Comparison of ENCODE assay signal across 12 mouse cellular contexts in the genomic region with DNA sequence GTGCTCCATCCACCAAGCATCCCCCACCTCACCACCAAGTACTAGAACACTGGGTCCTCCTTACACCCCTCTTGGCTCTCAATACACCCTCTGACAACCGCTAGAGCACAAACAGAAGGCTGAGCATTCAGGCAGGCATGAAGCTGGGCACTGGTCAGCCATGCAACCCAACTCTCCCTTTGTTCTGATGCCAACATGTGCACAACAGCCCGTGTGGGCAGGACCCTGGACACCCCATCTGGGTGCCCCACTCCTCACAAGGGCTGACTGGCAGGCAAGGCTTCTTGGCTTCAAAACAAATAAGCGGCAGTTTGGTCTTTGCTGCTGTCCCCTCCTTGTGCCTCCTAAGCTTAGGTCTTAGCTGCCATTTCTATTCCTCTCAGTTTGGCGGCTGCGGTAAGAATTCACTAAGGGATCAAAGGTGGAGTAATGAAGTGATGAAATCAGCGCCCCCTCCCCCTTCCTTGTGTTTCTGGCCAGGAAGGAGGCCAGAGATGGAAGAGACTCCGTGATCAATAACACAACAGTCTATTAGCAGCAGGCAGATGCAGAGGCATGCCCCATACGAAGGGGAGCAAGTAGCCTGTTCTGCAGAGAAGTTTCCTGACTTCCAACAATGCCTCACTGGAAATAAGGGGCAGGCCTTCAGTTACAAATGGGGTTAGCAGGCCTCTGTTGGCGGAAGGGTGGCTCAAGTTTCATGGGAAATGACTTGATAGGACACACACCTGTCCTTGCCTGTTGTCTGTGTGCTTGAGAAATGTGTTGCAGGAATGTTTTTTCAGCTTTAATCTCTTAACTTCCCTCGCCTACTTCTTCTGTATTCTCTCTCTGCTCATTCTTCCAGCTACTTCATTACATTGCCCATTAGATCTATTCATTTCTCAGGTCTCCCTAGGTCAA. TPM values are rescaled to one million over a fixed set of nuclear protein-coding genes. Genes with fewer than 3 reads are reported as not detected.
A peak's percentile ranks its signal among the peaks of the same experiment; 100 is the strongest.
DNase-seq lines count a peak whose midpoint lies in the region; ATAC-seq and TF ChIP-seq lines count a peak whose summit lies in the region.
"Had no signal": no experiment of that assay in that cellular context is flagged by ENCODE, and none has a peak within 500 bp of the region (broad histone marks: within the 10 kb centered on the region; RNA-seq: fewer than 3 reads in every experiment).

No protein-coding gene starts in this region.

- no peaks in the 10 kb centered on the region for H3K27me3 ChIP-seq in kidney, embryonic 15.5 days
- H3K27me3 ChIP-seq in forebrain, embryonic 10.5 days (ENCODE audit: poor library complexity, severe bottlenecking): no peaks in the 10 kb centered on the region
- no peaks in the 10 kb centered on the region for H3K27me3 ChIP-seq in hindbrain, postnatal 0 days (ENCODE audit: insufficient read depth, low read length)
- no peaks in the 10 kb centered on the region for H3K27me3 ChIP-seq in midbrain, embryonic 15.5 days (replicated peaks)
- H3K27me3 ChIP-seq: heart, embryonic 13.5 days had no signal

- peaks cover 7% of the 10 kb centered on the region for H3K4me1 ChIP-seq in kidney, embryonic 15.5 days
- H3K4me1 ChIP-seq in forebrain, embryonic 10.5 days: peaks cover 18% of the 10 kb centered on the region
- peaks cover 14% of the 10 kb centered on the region for H3K4me1 ChIP-seq in hindbrain, postnatal 0 days (ENCODE audit: insufficient read depth, low read length)
- H3K4me1 ChIP-seq in midbrain, embryonic 15.5 days: peaks cover 4% of the 10 kb centered on the region; the same call in 1 of the 2 replicates

- TF ChIP-seq CTCF in hindbrain, postnatal 0 days (IDR thresholded peaks at IDR 0.05; ENCODE audit: low read depth): 0 out of 2 replicates have a peak, but pooled peaks have one; percentile 17

- peak overlapping the region; percentile 45 for H3K27ac ChIP-seq in kidney, embryonic 15.5 days
- H3K27ac ChIP-seq in forebrain, embryonic 10.5 days: peak overlapping the region; percentile 57; the same call in 1 of the 2 replicates
- peak overlapping the region; percentile 67 for H3K27ac ChIP-seq in hindbrain, postnatal 0 days
- H3K27ac ChIP-seq in midbrain, embryonic 15.5 days: no peak overlapping the region
- H3K27ac ChIP-seq: heart, embryonic 13.5 days had no signal

- H3K9me3 ChIP-seq in kidney, embryonic 15.5 days (replicated peaks): 0 out of 2 replicates have a peak, but pooled peaks cover 4% of the 10 kb centered on the region
- peaks cover 10% of the 10 kb centered on the region; the same call in 1 of the 2 replicates for H3K9me3 ChIP-seq in forebrain, embryonic 10.5 days
- no peaks in the 10 kb centered on the region for H3K9me3 ChIP-seq in hindbrain, postnatal 0 days (ENCODE audit: low read length)
- H3K9me3 ChIP-seq in midbrain, embryonic 15.5 days: no peaks in the 10 kb centered on the region

- 55% methylated on average over 10 of the region's 10 CpGs for WGBS in kidney, embryonic 15.5 days
- WGBS in forebrain, embryonic 10.5 days: 75% methylated on average over 10 of the region's 10 CpGs
- WGBS in hindbrain, postnatal 0 days: 43% methylated on average over 10 of the region's 10 CpGs
- 65% methylated on average over 10 of the region's 10 CpGs for WGBS in midbrain, embryonic 15.5 days

- no peak overlapping the region for H3K9ac ChIP-seq in kidney, embryonic 15.5 days
- H3K9ac ChIP-seq in hindbrain, postnatal 0 days (replicated peaks; ENCODE audit: low read length): no peak overlapping the region
- no peak overlapping the region for H3K9ac ChIP-seq in midbrain, embryonic 15.5 days
- H3K9ac ChIP-seq: heart, embryonic 13.5 days had no signal

- peaks cover 66% of the 10 kb centered on the region for H3K36me3 ChIP-seq in kidney, embryonic 15.5 days
- peaks cover 100% of the 10 kb centered on the region for H3K36me3 ChIP-seq in forebrain, embryonic 10.5 days (replicated peaks)
- H3K36me3 ChIP-seq in hindbrain, postnatal 0 days (ENCODE audit: insufficient read depth, low read length): no peaks in the 10 kb centered on the region
- H3K36me3 ChIP-seq in midbrain, embryonic 15.5 days (replicated peaks): no peaks in the 10 kb centered on the region

- no peak for DNase-seq in kidney, postnatal 14 days
- no peak for DNase-seq in forebrain, embryonic 10.5 days (ENCODE audit: extremely low spot score, low spot score)
- DNase-seq in hindbrain, postnatal 0 days (ENCODE audit: low spot score): peak; percentile 88
- DNase-seq in frontal cortex, postnatal 36 days (ENCODE audit: low spot score in 2 of 2): no peak
- DNase-seq in right cerebral cortex, postnatal 4 days: no peak
- DNase-seq: kidney, adult 8-10 months; right cerebral cortex, adult 18-20 months had no signal

- H3K4me2 ChIP-seq in kidney, embryonic 15.5 days: no peak overlapping the region
- no peak overlapping the region for H3K4me2 ChIP-seq in hindbrain, postnatal 0 days (ENCODE audit: low read depth, low read length)
- no peak overlapping the region for H3K4me2 ChIP-seq in midbrain, embryonic 15.5 days
- H3K4me2 ChIP-seq: heart, embryonic 13.5 days had no signal

- no peak overlapping the region for H3K4me3 ChIP-seq in kidney, embryonic 15.5 days (replicated peaks)
- no peak overlapping the region for H3K4me3 ChIP-seq in forebrain, embryonic 10.5 days
- H3K4me3 ChIP-seq in hindbrain, postnatal 0 days (ENCODE audit: low read length): no peak overlapping the region
- no peak overlapping the region for H3K4me3 ChIP-seq in midbrain, embryonic 15.5 days
- H3K4me3 ChIP-seq: heart, embryonic 13.5 days had no signal

- no peak; the same call in 1 of the 2 replicates for ATAC-seq in kidney, embryonic 15.5 days (replicated peaks; ENCODE audit: low FRiP score)
- peak; percentile 88 for ATAC-seq in hindbrain, postnatal 0 days
- ATAC-seq in midbrain, embryonic 15.5 days (replicated peaks): peak; percentile 69
- no peak for ATAC-seq in frontal cortex, adult (ENCODE audit: low TSS enrichment)

RNA-seq across cellular contexts. Expression of a gene that starts 51.4 kb away (rescaled TPM):
- 19.1 and 24.2 TPM in 2 replicates for polyA plus RNA-seq in kidney, embryonic 15.5 days (2015; fragmentation: Nextera tagmentation; extraction: Ambion mirVana)
- polyA plus RNA-seq in forebrain, embryonic 10.5 days (2016; fragmentation: Nextera tagmentation; extraction: Ambion mirVana): 25.9 TPM in 2 replicates
- 43.9 and 45.5 TPM in 2 replicates for total RNA-seq in hindbrain, postnatal 0 days (2014; rRNA removed)
- polyA plus RNA-seq in hindbrain, postnatal 0 days (2015; fragmentation: Nextera tagmentation; extraction: Ambion mirVana): 6.8 and 8.1 TPM in 2 replicates
- 11.7 and 15.8 TPM in 2 replicates for polyA plus RNA-seq in midbrain, embryonic 15.5 days (2015; fragmentation: Nextera tagmentation; extraction: Ambion mirVana)
- total RNA-seq: monocyte, adult 5-6 weeks had no signal

Comparison
In these comparisons a context has a peak if more than half of its experiments do, and no peak if none do; other contexts are left out.
1. ATAC-seq: peak in hindbrain, postnatal 0 days (single experiment) and midbrain, embryonic 15.5 days (single experiment); none in kidney, embryonic 15.5 days (single experiment) and frontal cortex, adult (single experiment).